Mouse (Mus musculus) neural tube, embryonic 15.5 days (tissue): ENCODE data around the gene Abcb4. TPM values are rescaled to one million over a fixed set of nuclear protein-coding genes. Genes with fewer than 3 reads are reported as not detected.

Experiments used
- polyA plus RNA-seq: library from polyadenylated mRNA; unstranded; fragments of >200 nt; fragmentation: Nextera tagmentation; extraction: Ambion mirVana; gene quantifications from 2 replicates; pipeline ENCODE4 v1.2.1, GENCODE M21; 2015

Abcb4 gene
- polyA plus RNA-seq, 1 experiment from 2014 or later: 0.87 TPM

Other genes with a start within 250 kb of the Abcb4 start
- gene Abcb1a, start 233.6 kb upstream of the Abcb4 start, polyA plus RNA-seq: 1.7 and 2.4 TPM in 2 replicates
- gene Abcb1b, start 95.6 kb upstream of the Abcb4 start, polyA plus RNA-seq: 0.50 and 1.2 TPM in 2 replicates
- gene Crot, start 103.6 kb downstream of the Abcb4 start, polyA plus RNA-seq: 21.9 and 26.6 TPM in 2 replicates
- 11.5 and 12.7 TPM in 2 replicates for gene Tmem243, start 207.0 kb downstream of the Abcb4 start, polyA plus RNA-seq